Mouse (Mus musculus): ENCODE results near the gene Lcn2.

DNA sequence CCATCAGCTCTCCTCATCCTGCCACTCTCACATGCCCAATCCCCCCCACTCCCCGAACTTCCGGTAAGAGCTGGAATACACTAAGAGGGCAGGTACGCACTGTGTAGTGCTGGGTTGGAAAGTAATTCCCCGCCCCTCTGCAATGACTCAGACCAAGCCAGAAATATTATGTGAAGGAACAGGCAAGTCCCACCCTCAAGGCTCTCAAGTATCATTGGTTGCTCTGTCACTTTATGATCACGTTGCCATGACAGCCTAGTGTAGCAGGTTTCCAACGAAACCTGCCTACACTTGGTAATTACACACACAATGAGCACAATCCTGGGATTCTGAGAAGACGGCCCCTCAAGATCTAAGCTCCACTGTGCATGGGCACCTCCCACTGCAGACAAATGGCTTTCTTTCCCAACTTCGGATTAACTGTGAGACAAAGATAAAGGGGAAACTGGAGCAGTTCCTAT lies 40.2 kb upstream of the Lcn2 start:
- TF ChIP-seq GATA1 (IDR thresholded peaks at IDR 0.05; ENCODE audit: borderline replicate concordance, low read length) (no peak), FLI1 (IDR thresholded peaks at IDR 0.05; ENCODE audit: low read length) (no peak)

All from megakaryocyte, embryonic 14.5 days (primary cell).